Mouse (Mus musculus): Measurements from ENCODE around the gene Tstd3.

Gene Tstd3

GRCm38 (mm10) chr4:21766863-21767304 lies at the start of gene Tstd3, which contains the start of gene Usp45:
TSS of gene Tstd3 (minus strand) at chr4:21767212.
TSS of gene Usp45 (plus strand) at chr4:21767156.
- in situ Hi-C loops (cut with MboI, MseI), result no loop called here

GRCm38 (mm10) chr4:21814029-21814428 lies 47.0 kb upstream of the Tstd3 start:
- in situ Hi-C loops (cut with MboI, MseI), result no loop called here

- in situ Hi-C loops (cut with MboI, MseI), result no loop called here
These were observed 45.6 kb upstream of the Tstd3 start for GRCm38 (mm10) chr4:21812635-21813034.

GRCm38 (mm10) chr4:21810608-21811007 lies 43.6 kb upstream of the Tstd3 start:
- in situ Hi-C loops (cut with MboI, MseI), result no loop called here

DNA sequence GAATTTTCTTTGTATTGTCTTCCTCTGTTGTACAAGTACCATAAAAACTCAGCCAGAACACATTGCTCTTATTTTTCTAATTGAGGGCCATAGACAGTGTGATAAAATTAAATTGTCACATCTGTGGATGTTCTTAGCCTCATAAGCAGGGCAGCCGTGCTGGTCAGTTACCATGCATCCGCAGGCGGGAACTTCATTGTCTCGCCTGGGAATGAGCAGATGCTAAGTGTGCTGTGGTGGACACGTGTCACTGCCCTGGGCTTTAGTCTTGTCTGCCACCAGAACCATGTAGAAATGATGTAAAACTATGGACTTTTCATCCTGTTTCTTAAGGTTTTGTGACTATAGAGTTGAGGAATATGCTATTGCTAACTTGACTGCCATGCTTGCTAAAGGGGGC lies 40.2 kb upstream of the Tstd3 start:
- in situ Hi-C loops (cut with MboI, MseI), result no loop called here

GRCm38 (mm10) chr4:21801620-21802019 lies 34.6 kb upstream of the Tstd3 start:
- in situ Hi-C loops (cut with MboI, MseI), result no loop called here

DNA sequence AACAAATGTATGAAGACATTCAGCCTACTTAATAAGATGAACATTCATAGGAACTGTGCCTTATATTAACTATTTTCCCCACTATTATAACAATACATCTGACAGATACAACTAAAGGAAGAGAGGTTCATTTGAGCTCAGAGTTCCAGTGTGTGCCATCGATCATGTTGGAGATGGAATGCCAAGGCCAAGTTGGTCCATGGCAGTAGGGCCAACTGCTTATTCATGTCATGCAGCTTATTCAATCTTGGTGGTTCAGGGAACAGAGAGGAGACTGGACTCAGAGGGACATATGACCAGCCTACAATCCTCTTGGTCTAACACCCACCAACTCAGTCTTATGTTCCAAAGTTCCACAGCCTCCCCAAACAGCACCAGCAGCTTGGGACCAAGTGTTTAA lies 34.0 kb upstream of the Tstd3 start:
- in situ Hi-C loops (cut with MboI, MseI), result no loop called here

DNA sequence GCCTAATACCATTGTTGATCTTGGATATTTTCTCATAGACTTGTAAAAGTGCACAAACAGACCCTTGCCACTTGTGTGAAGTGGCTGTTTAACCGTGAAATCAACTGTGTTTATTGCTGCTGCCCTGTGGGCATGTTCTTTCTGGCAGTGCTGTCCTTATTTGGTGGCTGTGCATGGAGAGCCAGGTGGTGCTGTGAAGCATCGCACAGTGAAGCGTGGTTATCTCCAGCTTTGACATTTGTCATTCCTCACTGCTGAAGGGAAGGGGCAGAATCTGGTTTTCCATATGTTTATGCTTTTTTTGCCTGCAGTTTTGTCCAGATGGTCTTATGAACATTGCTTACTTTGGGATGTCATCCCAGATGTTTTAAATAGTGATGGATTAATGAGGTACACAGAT lies 26.6 kb upstream of the Tstd3 start:
- in situ Hi-C loops (cut with MboI, MseI), result no loop called here

GRCm38 (mm10) chr4:21789836-21790235 lies 22.8 kb upstream of the Tstd3 start:
- in situ Hi-C loops (cut with MboI, MseI), result no loop called here

DNA sequence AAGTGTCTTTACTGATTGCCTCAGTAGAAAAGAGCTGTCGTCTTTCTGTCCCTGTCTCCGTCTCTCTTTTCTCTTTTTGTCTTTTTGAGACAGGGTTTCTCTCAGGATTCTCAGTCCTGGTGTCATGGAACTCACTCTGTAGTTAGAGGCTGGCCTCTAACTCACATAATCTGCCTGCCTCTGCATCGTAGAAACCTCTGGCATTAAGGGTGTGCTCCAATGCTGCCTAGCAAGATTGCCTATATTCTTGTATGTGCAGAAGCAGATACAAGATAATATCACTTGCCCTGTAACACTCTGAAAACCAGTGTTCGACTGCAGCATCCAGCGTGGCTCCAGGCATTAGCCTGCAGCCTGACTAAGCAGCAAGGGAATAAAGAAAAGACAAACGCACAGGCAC lies 21.9 kb upstream of the Tstd3 start:
- in situ Hi-C loops (cut with MboI, MseI), result no loop called here

GRCm38 (mm10) chr4:21786268-21786667 lies 19.3 kb upstream of the Tstd3 start:
- in situ Hi-C loops (cut with MboI, MseI), result no loop called here

DNA sequence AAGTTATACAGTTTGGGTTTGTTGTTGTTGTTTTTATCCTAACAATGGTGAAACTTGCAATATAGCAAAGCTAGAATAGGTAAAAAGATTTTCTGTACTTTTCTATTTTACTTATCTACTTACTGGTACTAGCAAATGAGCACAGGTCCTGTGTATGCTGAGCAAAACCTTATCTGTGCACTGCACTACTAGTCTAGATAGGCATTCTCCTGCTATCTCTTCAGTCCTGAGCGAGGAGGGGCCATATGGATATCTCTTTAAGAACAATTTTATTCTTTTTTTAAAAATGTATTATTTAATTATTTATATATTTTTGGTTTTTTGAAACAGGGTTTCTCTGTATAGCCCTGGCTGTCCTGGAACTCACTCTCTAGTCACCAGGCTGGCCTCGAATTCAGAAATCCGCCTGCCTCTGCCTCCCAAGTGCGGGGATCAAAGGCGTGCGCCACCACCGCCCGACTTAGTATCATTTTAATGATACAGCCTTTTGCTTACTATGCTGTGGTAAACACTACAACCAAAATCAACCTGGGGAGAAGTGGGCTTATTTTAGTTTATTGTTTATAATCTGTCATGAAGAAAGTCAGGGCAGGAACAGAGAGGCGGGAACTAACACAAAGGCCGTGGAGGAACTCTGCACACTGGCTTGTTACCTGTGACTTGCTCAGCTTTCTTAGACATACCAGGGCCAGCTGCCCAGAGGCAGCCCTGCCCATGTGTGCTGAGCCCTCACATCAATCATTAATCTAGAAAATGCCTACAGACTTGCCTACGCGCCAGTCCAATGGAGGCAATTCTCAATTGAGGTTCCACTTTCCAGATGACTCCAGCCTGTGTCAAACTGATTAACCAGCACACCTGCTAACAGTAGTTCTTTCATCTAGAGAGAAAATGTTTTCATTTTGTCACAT lies 14.1 kb upstream of the Tstd3 start:
- in situ Hi-C loops (cut with MboI, MseI), result no loop called here

DNA sequence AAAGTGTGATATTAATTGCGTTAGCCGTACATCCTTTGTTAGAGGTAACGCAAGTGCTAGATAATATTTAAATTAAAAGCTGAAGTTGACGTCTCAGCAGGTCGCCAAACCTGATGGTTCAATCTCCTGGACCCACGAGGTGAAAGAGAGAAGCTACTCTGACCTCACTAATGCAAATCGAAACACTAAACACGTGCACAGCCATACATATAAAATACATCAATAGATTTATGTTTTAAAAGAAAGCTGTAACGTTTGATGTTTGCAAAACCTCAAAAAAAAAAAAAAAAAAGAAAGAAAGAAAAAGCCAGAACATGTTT lies 9.9 kb upstream of the Tstd3 start:
- in situ Hi-C loops (cut with MboI, MseI), result loop anchor here (5.0 kb wide), 1 partner anchor 70 kb away; the partner anchor contains the start of gene Pnisr

DNA sequence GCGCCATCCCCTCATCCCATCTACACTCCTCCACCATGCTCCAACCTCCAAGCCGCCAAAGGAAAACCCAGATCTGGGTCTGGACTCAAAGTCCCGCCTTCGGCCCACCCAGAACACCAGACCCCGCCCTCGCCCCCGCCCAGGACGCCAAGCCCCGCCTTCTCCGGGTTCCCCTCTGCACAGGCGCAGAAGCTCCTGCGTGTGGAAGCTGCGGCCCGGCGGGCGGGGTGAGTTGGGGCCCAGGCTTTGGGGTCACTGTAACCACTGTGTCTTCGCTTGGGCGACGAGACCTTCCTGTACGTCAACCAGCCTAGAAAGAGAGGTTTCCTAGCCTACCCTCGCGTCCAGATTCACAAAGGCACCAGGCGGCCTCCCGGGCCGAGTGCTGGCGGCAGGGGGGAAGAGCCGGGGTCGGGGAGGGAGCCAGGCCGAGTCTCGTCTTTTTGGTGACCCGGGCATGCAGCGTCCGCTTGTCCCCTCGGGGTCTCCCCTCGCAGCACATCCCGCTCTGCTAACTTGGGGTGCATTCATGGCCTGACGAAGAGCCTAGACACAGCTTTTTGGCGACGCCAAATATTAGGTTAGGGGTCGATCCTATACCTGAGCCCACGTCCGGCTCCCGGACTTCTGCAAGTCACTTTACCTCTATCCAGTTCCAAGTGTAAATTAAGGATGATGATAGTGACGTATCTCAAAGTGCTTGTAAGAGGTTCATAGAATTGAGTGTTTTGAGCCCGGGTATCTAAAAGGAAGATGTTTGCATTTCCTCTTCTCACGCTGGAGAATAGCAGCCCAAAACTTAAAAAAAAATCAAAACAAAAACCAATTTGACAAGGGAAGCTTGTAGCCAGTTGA lies 9.3 kb upstream of the Tstd3 start:
- in situ Hi-C loops (cut with MboI, MseI), result loop anchor here (5.0 kb wide), 1 partner anchor 71 kb away; the partner anchor contains the start of gene Pnisr

DNA sequence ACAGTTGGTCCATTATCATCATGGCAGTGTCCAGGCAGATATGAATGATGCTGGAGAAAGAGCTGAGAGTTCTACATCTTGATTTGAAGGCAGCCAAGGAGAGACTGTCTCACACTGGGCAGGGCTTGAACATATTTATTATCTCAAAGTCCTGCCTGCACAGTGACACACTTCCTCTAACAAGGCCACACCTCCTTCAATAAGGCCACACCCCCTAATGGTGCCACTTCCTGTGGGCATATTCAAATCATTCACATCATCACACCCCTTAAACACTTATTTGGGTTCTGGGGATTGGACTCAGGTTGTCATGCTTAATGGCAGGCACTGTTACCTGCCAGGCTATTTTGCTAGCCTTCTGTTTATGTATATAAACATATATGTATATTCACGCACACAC lies 5.3 kb upstream of the Tstd3 start:
- in situ Hi-C loops (cut with MboI, MseI), result no loop called here

GRCm38 (mm10) chr4:21771064-21771463 lies 4.1 kb upstream of the Tstd3 start:
- in situ Hi-C loops (cut with MboI, MseI), result no loop called here

GRCm38 (mm10) chr4:21766171-21766862 lies 695 bp downstream of the Tstd3 start:
- in situ Hi-C loops (cut with MboI, MseI), result no loop called here

- in situ Hi-C loops (cut with MboI, MseI), result no loop called here
These were observed 3.2 kb downstream of the Tstd3 start for GRCm38 (mm10) chr4:21763827-21764226.

DNA sequence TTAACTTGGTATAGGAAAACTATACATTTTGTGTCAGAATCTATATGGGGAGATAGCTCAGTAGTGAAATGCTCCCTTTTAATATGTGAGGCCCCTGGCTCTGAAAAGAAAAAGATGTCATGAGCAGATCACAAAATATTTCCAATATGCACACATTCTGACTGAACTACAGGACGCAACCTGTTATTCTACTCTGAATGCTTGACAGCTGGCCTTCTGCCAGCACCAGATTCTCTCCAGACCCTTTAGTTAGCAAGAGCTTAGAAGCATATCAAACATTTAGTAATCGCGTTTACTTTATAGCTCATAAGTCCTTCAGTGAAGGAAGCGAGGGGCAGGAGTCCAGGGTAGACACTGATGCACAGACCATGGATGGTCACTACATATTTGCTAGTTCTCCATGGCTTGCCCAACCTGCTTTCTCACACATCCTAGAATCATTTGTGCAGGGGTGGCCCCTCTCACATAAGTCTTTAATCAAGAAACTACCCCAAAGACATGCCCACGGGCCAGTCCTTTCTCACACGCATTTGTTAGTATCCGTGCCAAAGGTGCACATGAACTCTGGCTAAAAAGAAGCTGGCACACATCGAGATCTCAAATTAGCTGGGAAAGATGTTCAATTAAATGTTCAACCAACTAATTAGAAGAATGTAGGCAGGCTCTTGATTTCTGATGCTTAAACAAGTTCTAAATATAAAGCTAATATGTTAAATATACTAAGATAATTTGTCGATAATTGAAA lies 5.4 kb downstream of the Tstd3 start:
- in situ Hi-C loops (cut with MboI, MseI), result no loop called here

DNA sequence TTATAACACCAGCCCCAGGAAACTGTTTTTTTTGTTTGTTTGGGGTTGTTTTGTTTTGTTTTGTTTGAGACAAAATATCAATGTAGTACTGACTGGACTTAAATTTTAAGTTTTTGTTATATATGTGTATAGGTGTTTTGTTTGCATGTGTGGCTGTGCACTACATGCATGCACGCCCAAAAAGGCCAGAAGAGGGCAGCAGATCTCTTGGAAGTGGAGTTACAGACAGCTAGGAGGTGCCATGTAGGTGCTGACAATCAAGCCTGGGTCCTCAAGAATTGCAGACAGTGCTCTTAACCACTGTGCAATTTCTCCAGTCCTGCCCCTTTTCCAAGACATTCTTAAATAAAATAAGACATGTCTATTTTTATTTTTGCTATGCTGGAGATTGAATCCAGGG lies 8.2 kb downstream of the Tstd3 start:
- in situ Hi-C loops (cut with MboI, MseI), result no loop called here

- in situ Hi-C loops (cut with MboI, MseI), result no loop called here
These were observed 11.8 kb downstream of the Tstd3 start for GRCm38 (mm10) chr4:21755123-21755789.

All from T-helper 1 cell (primary cell).